Mouse (Mus musculus): ENCODE measurements around the gene Tas2r108.

Tas2r108 gene

GRCm38 (mm10) chr6:40493229-40493628 is at the start of gene Tas2r108:
TSS of gene Tas2r108 (plus strand) at chr6:40493529.
- DNase-seq (ENCODE audit: low spot score): no peak

- DNase-seq (ENCODE audit: low spot score): no peak
These were observed 44.7 kb upstream of the Tas2r108 start for GRCm38 (mm10) chr6:40448626-40449025.

GRCm38 (mm10) chr6:40454436-40455041 is 38.8 kb upstream of the Tas2r108 start:
- no peak for DNase-seq (ENCODE audit: low spot score)

- no peak for DNase-seq (ENCODE audit: low spot score)
These were observed 27.6 kb upstream of the Tas2r108 start for GRCm38 (mm10) chr6:40465710-40466109.

- DNase-seq (ENCODE audit: low spot score): peak; percentile 90
These were observed 22.2 kb upstream of the Tas2r108 start, which contains the start of gene Ssbp1 for GRCm38 (mm10) chr6:40470916-40471719. TSS of gene Ssbp1 (plus strand) at chr6:40471352.

- DNase-seq (ENCODE audit: low spot score): no peak
These were observed 21.7 kb upstream of the Tas2r108 start for GRCm38 (mm10) chr6:40471720-40472010.

- DNase-seq (ENCODE audit: low spot score): no peak
These were observed 17.2 kb upstream of the Tas2r108 start for GRCm38 (mm10) chr6:40476132-40476531.

GRCm38 (mm10) chr6:40479705-40480104 is 13.6 kb upstream of the Tas2r108 start:
- no peak for DNase-seq (ENCODE audit: low spot score)

- DNase-seq (ENCODE audit: low spot score): no peak
These were observed 11.0 kb upstream of the Tas2r108 start for GRCm38 (mm10) chr6:40482318-40482717.

- no peak for DNase-seq (ENCODE audit: low spot score)
These were observed 2.4 kb upstream of the Tas2r108 start, which contains the start of gene Tas2r137 for GRCm38 (mm10) chr6:40490933-40491332. TSS of gene Tas2r137 (plus strand) at chr6:40491233.

GRCm38 (mm10) chr6:40519408-40519807 is 26.1 kb downstream of the Tas2r108 start, which contains the start of gene Prss37:
TSS of gene Prss37 (minus strand) at chr6:40519508.
- no peak for DNase-seq (ENCODE audit: low spot score)

Data from testis, postnatal 10 days (tissue).